Mouse (Mus musculus): Measurements from ENCODE around the gene Marcksl1.
"Not testable (repeated sequence)": the region's sequence is repeated elsewhere in the genome, so short reads cannot be mapped to it uniquely, and the experiment has no call there.

The Marcksl1 gene

GRCm38 (mm10) chr4:129509650-129510049, 3.7 kb upstream of the Marcksl1 start:
- no peak for DNase-seq (ENCODE audit: low spot score in 2 of 2)

- DNase-seq (ENCODE audit: low spot score in 2 of 2), result no peak
These were observed 2.5 kb upstream of the Marcksl1 start for GRCm38 (mm10) chr4:129510723-129511412.

GRCm38 (mm10) chr4:129511413-129512096, 1.8 kb upstream of the Marcksl1 start:
- peak in 1 of 2 experiments; percentile 12 for DNase-seq (ENCODE audit: low spot score in 2 of 2)

- DNase-seq (ENCODE audit: low spot score in 2 of 2), result no peak
These were observed 510 bp downstream of the Marcksl1 start for GRCm38 (mm10) chr4:129513891-129514290.

- DNase-seq (ENCODE audit: low spot score in 2 of 2), result peak; percentile 75 to 93
These were observed 1.0 kb downstream of the Marcksl1 start for GRCm38 (mm10) chr4:129514300-129514898.

GRCm38 (mm10) chr4:129516925-129517324, 3.5 kb downstream of the Marcksl1 start:
- DNase-seq (ENCODE audit: low spot score in 2 of 2), result no peak

GRCm38 (mm10) chr4:129518519-129518918, 5.1 kb downstream of the Marcksl1 start:
- DNase-seq (ENCODE audit: low spot score in 2 of 2), result no peak

GRCm38 (mm10) chr4:129525338-129525737, 12.0 kb downstream of the Marcksl1 start:
- no peak for DNase-seq (ENCODE audit: low spot score in 2 of 2)

- DNase-seq (ENCODE audit: low spot score in 2 of 2), result no peak
These were observed 12.5 kb downstream of the Marcksl1 start for GRCm38 (mm10) chr4:129525889-129526288.

- not testable (repeated sequence) for DNase-seq (ENCODE audit: low spot score in 2 of 2)
These were observed 15.5 kb downstream of the Marcksl1 start for GRCm38 (mm10) chr4:129528901-129529300.

- peak; percentile 63 to 81 for DNase-seq (ENCODE audit: low spot score in 2 of 2)
These were observed 26.6 kb downstream of the Marcksl1 start for GRCm38 (mm10) chr4:129540012-129540411.

GRCm38 (mm10) chr4:129541868-129542591, 28.6 kb downstream of the Marcksl1 start:
- DNase-seq (ENCODE audit: low spot score in 2 of 2), result peak; percentile 31 to 73

- DNase-seq (ENCODE audit: low spot score in 2 of 2), result peak; percentile 98 to 99
These were observed 29.3 kb downstream of the Marcksl1 start, which contains the start of gene Hdac1 for GRCm38 (mm10) chr4:129542592-129543141. TSS of gene Hdac1 (minus strand) at chr4:129542713.

GRCm38 (mm10) chr4:129544106-129544505, 30.7 kb downstream of the Marcksl1 start:
- no peak for DNase-seq (ENCODE audit: low spot score in 2 of 2)

GRCm38 (mm10) chr4:129547631-129548030, 34.2 kb downstream of the Marcksl1 start:
- not testable (repeated sequence) for DNase-seq (ENCODE audit: low spot score in 2 of 2)

GRCm38 (mm10) chr4:129549306-129549705, 35.9 kb downstream of the Marcksl1 start:
- peak; percentile 58 to 78 for DNase-seq (ENCODE audit: low spot score in 2 of 2)

- no peak for DNase-seq (ENCODE audit: low spot score in 2 of 2)
These were observed 36.9 kb downstream of the Marcksl1 start for GRCm38 (mm10) chr4:129550295-129550694.

GRCm38 (mm10) chr4:129554512-129554911, 41.1 kb downstream of the Marcksl1 start:
- DNase-seq (ENCODE audit: low spot score in 2 of 2), result not testable (repeated sequence)

- peak; percentile 71 to 88 for DNase-seq (ENCODE audit: low spot score in 2 of 2)
These were observed 42.1 kb downstream of the Marcksl1 start for GRCm38 (mm10) chr4:129555421-129555861.

- DNase-seq (ENCODE audit: low spot score in 2 of 2), result peak; percentile 21 to 69
These were observed 42.6 kb downstream of the Marcksl1 start for GRCm38 (mm10) chr4:129555862-129556531.
